Mouse (Mus musculus): ENCODE data around the gene Epha8.
A peak's percentile ranks its signal among the peaks of the same experiment; 100 is the strongest.

Gene Epha8

DNA sequence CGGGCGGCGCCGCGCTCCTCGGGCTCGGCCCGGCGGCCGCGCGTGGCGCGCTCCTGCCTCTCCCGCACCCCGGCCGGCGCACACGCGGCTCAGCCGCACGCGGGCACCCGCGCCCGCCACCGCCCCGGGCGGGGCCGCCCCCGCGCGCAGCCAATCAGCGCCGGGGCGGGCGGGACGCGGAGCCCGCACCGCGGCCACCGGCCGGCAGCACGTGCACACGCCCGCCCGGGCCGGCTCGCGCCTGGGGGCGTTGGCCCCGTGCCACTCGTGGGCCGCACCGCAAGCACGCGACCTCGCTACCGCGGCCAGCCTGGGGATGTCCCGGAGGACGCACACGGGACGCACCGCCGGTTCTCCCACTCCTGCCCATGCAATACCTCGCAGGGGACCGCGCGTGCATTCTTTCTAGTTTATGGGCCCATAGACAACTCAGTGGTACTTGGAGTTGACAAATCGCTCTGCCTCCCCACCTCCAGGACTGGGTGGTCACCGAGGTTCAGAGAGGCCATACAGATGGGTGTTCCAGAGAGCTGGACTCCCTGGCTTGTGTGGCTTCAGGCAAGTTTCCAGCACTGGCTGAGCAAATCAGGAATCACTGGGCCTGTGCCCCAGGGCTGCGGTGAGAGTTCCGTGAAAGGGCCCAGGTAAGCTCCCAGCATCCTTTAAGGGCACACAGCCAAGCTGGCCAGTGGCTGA lies at the start of gene Epha8:
Gene Epha8, minus strand, starts transcription at position 66 of the 696 bp plus-strand sequence.
- DNase-seq (ENCODE audit: low read depth in 1 of 2, low spot score in 2 of 2): no peak

DNA sequence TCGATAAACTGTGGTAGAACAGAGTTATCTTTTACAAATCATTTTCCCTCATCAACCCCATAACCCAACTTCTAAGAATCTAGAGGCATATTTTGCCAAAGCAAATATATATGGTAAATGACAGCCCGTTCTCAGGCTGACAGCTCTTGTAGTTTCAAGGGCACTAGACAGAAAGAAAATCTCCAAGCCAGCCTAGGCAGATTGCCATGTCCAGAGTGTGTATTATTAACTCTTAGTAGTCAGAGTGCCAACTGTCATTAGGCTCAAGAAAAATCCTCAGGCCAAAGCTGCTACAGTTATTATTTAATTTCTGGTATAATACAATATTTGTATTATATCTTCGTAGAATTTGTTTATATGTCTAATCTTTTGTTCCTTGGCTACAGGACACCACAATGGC lies 45.2 kb upstream of the Epha8 start:
- DNase-seq (ENCODE audit: low read depth in 1 of 2, low spot score in 2 of 2): no peak

GRCm38 (mm10) chr4:137001020-137001419 lies 44.4 kb upstream of the Epha8 start:
- DNase-seq (ENCODE audit: low read depth in 1 of 2, low spot score in 2 of 2): no peak

DNA sequence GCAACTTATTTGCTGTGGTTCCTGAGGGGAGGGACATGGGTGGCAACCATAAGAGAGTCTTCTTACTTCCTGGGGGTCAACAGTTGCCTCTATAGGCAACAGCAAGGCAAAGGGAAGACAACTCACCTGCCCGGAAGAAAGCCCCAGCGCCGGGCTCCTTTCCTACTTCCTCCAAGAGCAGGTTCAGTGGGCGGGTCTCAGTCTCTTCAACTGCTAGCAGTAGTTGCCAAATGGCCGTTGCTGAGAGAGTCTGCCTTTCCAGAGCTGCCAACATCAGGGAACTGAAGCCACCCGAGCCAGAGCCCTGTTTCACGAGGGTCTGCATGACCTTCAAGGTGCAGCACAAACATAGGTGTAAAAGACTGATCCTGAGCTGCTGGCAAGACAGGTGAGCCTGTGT lies 41.8 kb upstream of the Epha8 start:
- no peak for DNase-seq (ENCODE audit: low read depth in 1 of 2, low spot score in 2 of 2)

- DNase-seq (ENCODE audit: low read depth in 1 of 2, low spot score in 2 of 2): no peak
These were observed 41.2 kb upstream of the Epha8 start for GRCm38 (mm10) chr4:136997723-136998345.

DNA sequence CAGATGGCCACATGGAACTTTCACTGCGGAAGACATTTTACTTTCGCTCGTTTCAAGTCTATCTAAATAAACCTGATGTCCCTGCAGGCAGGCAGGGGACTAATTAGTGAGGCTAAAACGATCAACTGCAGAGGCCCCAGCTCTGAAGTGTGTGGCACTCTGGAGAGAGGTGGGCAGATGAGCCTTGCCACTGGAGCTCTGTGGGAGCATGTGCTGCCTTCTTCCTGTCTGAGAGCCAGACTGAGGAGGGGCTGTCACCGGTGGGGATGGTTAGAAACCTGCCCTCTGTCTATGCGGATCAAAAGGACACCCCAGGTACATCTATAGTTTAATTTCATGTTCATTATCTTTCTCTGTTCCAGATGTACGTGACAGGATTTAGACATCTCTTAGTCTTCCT lies 40.3 kb upstream of the Epha8 start:
- no peak for DNase-seq (ENCODE audit: low read depth in 1 of 2, low spot score in 2 of 2)

- no peak for DNase-seq (ENCODE audit: low read depth in 1 of 2, low spot score in 2 of 2)
These were observed 38.7 kb upstream of the Epha8 start for GRCm38 (mm10) chr4:136995361-136995760.

DNA sequence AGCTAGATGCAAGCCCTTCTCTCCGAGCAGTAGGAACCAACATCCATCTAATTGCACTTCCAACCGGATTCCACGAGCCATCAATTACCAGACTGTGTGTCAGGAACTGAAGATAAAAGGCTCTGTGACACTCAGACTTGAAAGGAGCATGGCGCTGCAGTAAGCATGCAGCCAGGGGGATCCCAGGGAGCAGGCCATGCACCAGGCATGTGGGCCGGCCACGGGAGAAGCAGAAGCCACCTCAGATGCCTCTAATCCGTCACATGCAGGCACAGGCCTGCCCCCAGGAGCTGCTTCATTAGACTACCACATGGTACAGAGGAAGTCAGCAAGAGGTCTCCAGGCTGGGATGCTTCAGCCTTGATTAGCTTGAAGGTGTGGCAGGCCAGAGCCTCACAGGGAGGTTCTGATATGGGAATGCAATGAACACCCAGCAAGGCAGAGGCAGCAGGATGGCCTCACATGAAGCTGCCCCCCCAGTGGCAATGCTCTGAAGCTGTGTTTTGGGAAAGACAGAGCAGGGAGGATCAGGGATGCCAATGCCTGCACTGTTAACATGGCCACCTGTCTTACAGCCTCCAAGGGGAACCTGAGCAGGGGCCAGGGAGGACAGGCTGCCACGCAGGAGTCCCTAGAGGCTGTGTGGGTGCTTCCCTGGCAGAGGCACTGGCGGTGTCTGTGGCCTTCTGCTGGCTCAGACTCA lies 25.5 kb upstream of the Epha8 start:
- DNase-seq (ENCODE audit: low read depth in 1 of 2, low spot score in 2 of 2): no peak

- DNase-seq (ENCODE audit: low read depth in 1 of 2, low spot score in 2 of 2): no peak
These were observed 24.7 kb upstream of the Epha8 start for GRCm38 (mm10) chr4:136981347-136981746.

GRCm38 (mm10) chr4:136980921-136981320 lies 24.3 kb upstream of the Epha8 start:
- no peak for DNase-seq (ENCODE audit: low read depth in 1 of 2, low spot score in 2 of 2)

DNA sequence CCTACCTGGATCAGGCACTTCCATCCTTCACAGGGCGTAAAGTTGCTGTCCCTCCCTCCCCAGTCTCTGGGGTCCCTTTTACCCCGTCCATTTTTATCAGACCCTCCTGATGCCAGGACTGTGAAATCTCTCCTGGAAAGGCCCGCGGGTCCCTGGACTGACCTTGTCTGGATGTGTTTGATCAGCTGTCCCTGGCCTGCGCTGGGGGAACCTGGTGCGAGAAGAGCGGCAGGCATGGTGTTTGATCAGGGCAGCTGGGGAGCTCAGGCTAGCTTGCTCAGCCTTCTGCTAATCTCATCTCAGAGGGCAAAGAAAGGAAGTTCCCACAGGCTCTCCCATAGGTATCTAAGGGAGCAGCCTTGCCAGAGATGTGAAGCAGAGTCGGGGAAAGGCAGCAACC lies 20.6 kb upstream of the Epha8 start:
- no peak for DNase-seq (ENCODE audit: low read depth in 1 of 2, low spot score in 2 of 2)

DNA sequence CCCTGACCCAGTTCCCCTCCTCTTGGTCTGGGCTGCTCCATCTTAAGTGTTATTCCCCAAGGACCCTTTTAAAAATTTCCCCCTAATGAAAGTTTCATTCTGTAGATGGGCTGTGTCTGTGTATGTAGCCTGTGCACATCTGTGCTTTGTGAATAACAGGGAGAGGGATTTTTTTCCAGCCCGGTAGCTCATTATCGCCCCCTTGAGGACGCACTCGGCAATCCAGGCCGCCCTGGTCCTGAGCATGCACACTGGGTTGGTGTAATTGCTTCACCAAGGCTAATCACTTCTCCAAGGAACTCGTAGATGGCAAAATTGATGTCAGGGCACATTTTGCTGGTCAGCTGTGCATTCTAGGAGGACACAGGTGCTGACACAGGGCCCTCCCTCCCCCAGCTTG lies 14.3 kb upstream of the Epha8 start:
- DNase-seq (ENCODE audit: low read depth in 1 of 2, low spot score in 2 of 2): peak in 1 of 2 experiments; percentile 10

- DNase-seq (ENCODE audit: low read depth in 1 of 2, low spot score in 2 of 2): no peak
These were observed 13.1 kb upstream of the Epha8 start for GRCm38 (mm10) chr4:136969503-136970276.

GRCm38 (mm10) chr4:136969096-136969495 lies 12.5 kb upstream of the Epha8 start:
- no peak for DNase-seq (ENCODE audit: low read depth in 1 of 2, low spot score in 2 of 2)

DNA sequence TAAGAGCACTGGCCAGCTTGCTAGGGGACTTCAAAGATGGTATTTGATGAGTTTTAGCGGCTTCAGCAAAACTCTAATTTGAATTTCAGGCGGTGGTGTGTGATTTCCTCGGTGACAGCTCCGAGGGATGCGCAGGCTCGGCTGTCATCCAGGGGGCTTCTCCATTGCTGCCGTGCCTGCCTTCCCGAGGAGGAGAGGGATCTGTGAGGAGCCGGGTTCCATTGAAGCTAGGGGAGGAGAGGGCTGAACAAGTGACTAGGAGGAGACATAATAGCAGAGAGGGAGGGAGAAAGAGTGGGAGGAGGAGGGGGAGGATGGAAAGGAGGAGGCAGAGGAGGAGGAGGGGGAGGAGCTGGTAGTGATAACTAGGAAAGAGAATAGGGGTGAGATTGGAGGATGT lies 10.9 kb upstream of the Epha8 start:
- no peak for DNase-seq (ENCODE audit: low read depth in 1 of 2, low spot score in 2 of 2)

DNA sequence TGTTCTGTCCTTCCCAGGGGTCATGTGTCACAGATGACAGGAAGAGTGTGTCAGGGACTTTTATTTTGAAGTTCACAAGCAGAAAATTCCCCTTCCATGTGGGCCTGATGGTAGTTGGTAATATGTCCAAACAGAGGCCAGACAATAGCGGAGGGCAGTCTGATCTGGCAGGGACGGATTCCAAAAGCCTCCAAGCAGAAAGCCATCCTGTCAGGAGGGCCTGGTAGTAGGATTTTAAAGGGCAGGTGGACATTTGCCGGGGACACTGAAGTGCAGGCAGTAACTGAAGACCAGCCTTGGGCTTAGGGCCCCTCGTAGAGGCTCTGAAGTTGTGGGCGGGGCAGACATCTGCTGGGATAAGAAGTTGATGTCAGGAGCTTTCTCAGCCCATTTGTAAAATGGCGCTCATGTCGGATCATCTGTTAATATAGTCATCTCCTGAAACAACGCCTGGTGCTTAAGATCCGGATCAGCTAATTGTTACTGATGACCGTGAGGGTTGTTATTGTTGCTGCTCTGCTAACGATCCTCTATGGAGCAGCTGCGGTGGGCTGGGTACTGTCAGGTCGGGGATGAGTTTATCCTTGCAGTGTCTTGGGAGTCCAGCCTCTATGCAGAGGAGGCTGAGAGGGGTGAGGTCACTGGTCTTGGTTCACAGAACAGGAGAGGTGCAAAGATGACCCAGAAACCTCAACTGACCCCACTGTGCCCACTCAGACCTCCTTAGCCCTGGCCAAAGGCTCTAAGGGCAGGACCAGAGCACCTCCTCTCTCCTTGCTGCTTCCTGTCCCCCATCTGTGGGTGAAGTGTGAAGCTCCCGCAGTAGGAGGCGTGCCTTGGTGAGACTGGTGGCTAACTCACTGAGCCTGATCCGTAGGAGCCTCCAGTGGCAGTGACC lies 10.1 kb upstream of the Epha8 start:
- no peak for DNase-seq (ENCODE audit: low read depth in 1 of 2, low spot score in 2 of 2)

DNA sequence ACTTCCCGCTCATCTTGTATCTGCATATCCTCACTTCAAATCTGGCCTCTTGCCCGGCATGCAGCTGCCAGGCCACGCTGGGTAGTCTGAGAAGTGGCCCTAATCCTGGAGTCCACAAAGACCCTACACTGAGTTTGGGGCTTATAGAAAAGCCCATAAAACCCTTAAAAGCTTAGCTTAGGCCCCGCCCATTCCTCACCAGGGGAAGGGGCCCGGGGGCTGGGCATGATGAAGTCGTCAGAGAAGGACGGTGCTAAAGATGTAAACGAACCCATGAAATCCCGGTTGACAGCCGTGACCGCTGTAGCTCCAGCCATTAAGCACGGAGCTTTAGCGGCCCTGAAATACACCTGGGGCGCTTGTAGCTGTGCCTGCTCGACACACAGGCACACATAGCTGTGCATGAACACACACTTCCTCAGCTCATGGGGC lies 8.4 kb upstream of the Epha8 start:
- DNase-seq (ENCODE audit: low read depth in 1 of 2, low spot score in 2 of 2): no peak

DNA sequence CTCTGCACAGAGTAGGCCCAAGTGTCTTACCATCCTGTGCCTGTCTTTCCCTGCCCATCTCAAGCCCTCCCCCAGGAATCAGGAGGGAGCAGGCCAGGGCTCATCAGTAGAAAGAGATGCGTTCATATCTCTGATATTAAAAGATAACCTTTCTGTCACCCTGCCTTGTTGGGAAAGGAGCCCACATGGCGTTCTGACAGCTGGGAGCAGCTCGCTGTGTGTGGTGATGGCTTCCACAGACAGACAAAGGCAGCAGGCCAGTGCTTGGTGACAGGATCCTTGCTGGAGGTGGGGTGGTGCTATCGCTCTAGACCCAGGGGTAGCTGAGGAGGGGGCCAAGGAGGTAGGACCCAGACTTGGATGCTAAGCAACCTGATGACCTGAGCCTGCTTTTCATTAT lies 5.8 kb upstream of the Epha8 start:
- no peak for DNase-seq (ENCODE audit: low read depth in 1 of 2, low spot score in 2 of 2)

DNA sequence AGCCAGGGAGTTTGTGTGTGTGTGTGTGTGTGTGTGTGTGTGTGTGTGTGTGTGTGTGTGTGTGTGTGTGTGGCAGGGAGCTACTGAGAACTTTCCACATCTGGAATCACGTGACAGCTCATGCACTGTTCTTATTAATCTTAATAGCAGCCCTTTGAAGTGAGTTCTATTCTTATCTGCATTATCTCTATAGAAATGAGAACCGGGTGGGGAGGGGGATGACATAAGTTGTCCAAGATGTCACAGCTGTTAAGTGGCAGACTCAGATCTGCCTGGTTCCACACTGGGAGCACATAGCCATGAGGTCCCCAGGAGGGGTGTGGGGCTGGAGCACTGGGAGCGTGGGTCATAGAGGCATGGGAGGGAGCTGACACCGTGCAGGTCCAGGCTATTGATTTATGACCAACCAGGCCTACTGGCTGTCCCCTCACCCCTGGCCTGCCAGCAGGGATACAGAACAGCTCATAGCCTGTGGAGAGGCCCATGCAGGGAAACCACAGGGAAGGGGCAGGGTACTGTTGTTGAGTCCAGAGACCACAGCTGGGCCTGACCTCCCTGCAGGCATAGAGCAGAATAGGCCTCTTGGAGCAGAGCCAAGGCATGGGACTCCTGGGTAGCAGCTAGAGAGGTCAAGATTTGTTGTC lies 5.1 kb upstream of the Epha8 start:
- DNase-seq (ENCODE audit: low read depth in 1 of 2, low spot score in 2 of 2): no peak

GRCm38 (mm10) chr4:136960581-136960980 lies 4.0 kb upstream of the Epha8 start:
- no peak for DNase-seq (ENCODE audit: low read depth in 1 of 2, low spot score in 2 of 2)
